Mouse (Mus musculus) midbrain, postnatal 0 days (tissue): ENCODE measurements around the gene Tmem169. TPM values are rescaled to one million over a fixed set of nuclear protein-coding genes. Genes with fewer than 3 reads are reported as not detected.

Experiments
- ATAC-seq: fragments of 200-750 bp; cut with Nextera tagmentation; 2 replicates; pipeline ENCODE4 v1.8.0; 2017; ENCODE audit warnings: moderate number of reproducible peaks, mild to moderate bottlenecking, moderate TSS enrichment, moderate library complexity; ENCODE audit not compliant: low FRiP score
- DNase-seq: peaks from one replicate; pipeline ENCODE4 v3.0.0-alpha.2; 2015; ENCODE audit warnings: low spot score
- H3K27ac ChIP-seq: fragments of 300-500 bp; sonication (generic); 2 replicates; pipeline ENCODE4 v1.5.1; 2014; ENCODE audit warnings: low read depth, mild to moderate bottlenecking, low read length, mixed read lengths
- H3K27me3 ChIP-seq: fragments of 300-500 bp; sonication (generic); 2 replicates; pipeline ENCODE4 v1.6.1; 2014; ENCODE audit warnings: low read length, control low read depth, mixed read lengths; ENCODE audit not compliant: insufficient read depth
- H3K36me3 ChIP-seq: fragments of 300-500 bp; sonication (generic); 2 replicates; pipeline ENCODE4 v1.6.1; 2014; ENCODE audit warnings: low read length, control low read depth, mixed read lengths; ENCODE audit not compliant: insufficient read depth
- H3K4me1 ChIP-seq: fragments of 300-500 bp; sonication (generic); 2 replicates; pipeline ENCODE4 v1.6.1; 2014; ENCODE audit warnings: mild to moderate bottlenecking, control low read depth, antibody characterized with exemption, low read length, mixed read lengths; ENCODE audit not compliant: insufficient read depth
- H3K4me2 ChIP-seq: fragments of 300-500 bp; sonication (generic); 2 replicates; pipeline ENCODE4 v1.6.1; 2014; ENCODE audit warnings: low read depth, mild to moderate bottlenecking, low read length, mixed read lengths; ENCODE audit not compliant: poor library complexity, severe bottlenecking
- H3K4me3 ChIP-seq: fragments of 300-500 bp; sonication (generic); 2 replicates; pipeline ENCODE4 v1.5.1; 2014; ENCODE audit warnings: low read depth, mild to moderate bottlenecking, low read length, moderate library complexity
- H3K9ac ChIP-seq: fragments of 300-500 bp; sonication (generic); replicated peaks from 2 replicates; pipeline ENCODE4 v1.6.1; 2014; ENCODE audit warnings: mild to moderate bottlenecking, low read length, moderate library complexity, mixed read lengths; ENCODE audit not compliant: poor library complexity, severe bottlenecking
- H3K9me3 ChIP-seq: fragments of 300-500 bp; sonication (generic); 2 replicates; pipeline ENCODE4 v1.6.1; 2016; ENCODE audit warnings: low read length, control low read depth
- CTCF ChIP-seq: IDR thresholded peaks from 2 replicates; pipeline ENCODE4 v1.5.1; 2016; ENCODE audit warnings: antibody characterized with exemption, mild to moderate bottlenecking
- WGBS: fragments of 180-500 bp; shearing (Covaris S2); extraction: QIAGEN DNeasy Blood & Tissue Kit; methylation state at CpG from one replicate; pipeline ENCODE4 v1.1.7; 2014; 5-methylcytosine and 5-hydroxymethylcytosine counted together
- polyA plus RNA-seq: library from polyadenylated mRNA; unstranded; fragments of >200 nt; fragmentation: Nextera tagmentation; extraction: Ambion mirVana; gene quantifications from 2 replicates; pipeline ENCODE4 v1.2.1, GENCODE M21; 2015
- total RNA-seq: library from RNA; depleted of rRNA; stranded (reverse); fragments of >200 nt; gene quantifications from 2 replicates; pipeline ENCODE4 v1.2.3, GENCODE M21; 2014

Gene Tmem169
- total and polyA plus RNA-seq, 2 experiments from 2014 or later, result 34.1 to 37.3 TPM

GRCm38 (mm10) chr1:72312701-72313398, 28.7 kb downstream of the Tmem169 start:
- no peaks in the 10 kb centered on the region for H3K9me3 ChIP-seq
- H3K4me3 ChIP-seq, result no peak overlapping the region
- H3K36me3 ChIP-seq, result no peaks in the 10 kb centered on the region
- ATAC-seq (no peak), DNase-seq (no peak)
- no peak overlapping the region for H3K27ac ChIP-seq
- H3K4me2 ChIP-seq, result no peak overlapping the region
- no peaks in the 10 kb centered on the region for H3K27me3 ChIP-seq
- 82% methylated on average over 9 of the region's 9 CpGs for WGBS
- H3K9ac ChIP-seq, result no peak overlapping the region
- no peaks in the 10 kb centered on the region for H3K4me1 ChIP-seq
- TF ChIP-seq CTCF, result no peak

- H3K36me3 ChIP-seq, result no peaks in the 10 kb centered on the region
- ATAC-seq, result no peak
- H3K9me3 ChIP-seq, result no peaks in the 10 kb centered on the region
- H3K4me1 ChIP-seq, result no peaks in the 10 kb centered on the region
- DNase-seq, result peak; percentile 74
- H3K27me3 ChIP-seq, result no peaks in the 10 kb centered on the region
- H3K4me2 ChIP-seq, result no peak overlapping the region
- H3K9ac ChIP-seq, result no peak overlapping the region
- TF ChIP-seq CTCF, result peak; percentile 92
- WGBS, result 79% methylated on average over 5 of the region's 5 CpGs
- H3K27ac ChIP-seq, result no peak overlapping the region
- H3K4me3 ChIP-seq, result no peak overlapping the region
These were observed 29.4 kb downstream of the Tmem169 start for GRCm38 (mm10) chr1:72313399-72314039.

GRCm38 (mm10) chr1:72315447-72315846, 31.3 kb downstream of the Tmem169 start:
- H3K36me3 ChIP-seq, result no peaks in the 10 kb centered on the region
- ATAC-seq, result no peak
- no peak overlapping the region for H3K4me2 ChIP-seq
- H3K27me3 ChIP-seq, result no peaks in the 10 kb centered on the region
- 90% methylated on average over 4 of the region's 4 CpGs for WGBS
- no peak overlapping the region for H3K27ac ChIP-seq
- no peak for TF ChIP-seq CTCF
- H3K4me1 ChIP-seq, result no peaks in the 10 kb centered on the region
- no peak for DNase-seq
- H3K9me3 ChIP-seq, result no peaks in the 10 kb centered on the region
- H3K4me3 ChIP-seq, result no peak overlapping the region
- no peak overlapping the region for H3K9ac ChIP-seq

DNA sequence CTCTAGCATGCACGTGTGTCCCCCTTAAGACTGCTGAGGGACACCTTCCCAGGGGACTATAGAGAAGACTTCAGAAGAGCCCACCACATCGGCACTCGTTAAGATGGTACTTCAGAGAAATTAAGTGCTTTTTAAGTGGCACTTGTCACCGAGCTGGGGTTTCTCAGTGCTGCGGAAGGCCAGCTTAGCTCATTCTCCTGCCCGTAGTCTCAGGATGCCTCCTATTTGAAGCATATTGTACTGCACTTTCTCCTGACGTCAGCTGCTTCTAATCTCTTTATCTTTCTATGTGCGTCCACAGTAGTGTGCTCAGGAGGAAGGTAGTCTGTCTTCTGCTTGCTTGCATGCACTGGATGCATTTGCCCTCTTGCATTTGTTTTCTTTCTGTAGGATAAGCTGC, 32.2 kb downstream of the Tmem169 start:
- no peak overlapping the region for H3K4me3 ChIP-seq
- H3K4me1 ChIP-seq, result no peaks in the 10 kb centered on the region
- ATAC-seq (peak; percentile 63; the same call in 1 of the 2 replicates), DNase-seq (peak; percentile 17)
- 58% methylated on average over 8 of the region's 8 CpGs for WGBS
- no peak overlapping the region for H3K27ac ChIP-seq
- no peak overlapping the region; the same call in 1 of the 2 replicates for H3K9ac ChIP-seq
- H3K36me3 ChIP-seq, result no peaks in the 10 kb centered on the region
- no peaks in the 10 kb centered on the region for H3K9me3 ChIP-seq
- H3K4me2 ChIP-seq, result no peak overlapping the region
- no peak for TF ChIP-seq CTCF
- H3K27me3 ChIP-seq, result no peaks in the 10 kb centered on the region

DNA sequence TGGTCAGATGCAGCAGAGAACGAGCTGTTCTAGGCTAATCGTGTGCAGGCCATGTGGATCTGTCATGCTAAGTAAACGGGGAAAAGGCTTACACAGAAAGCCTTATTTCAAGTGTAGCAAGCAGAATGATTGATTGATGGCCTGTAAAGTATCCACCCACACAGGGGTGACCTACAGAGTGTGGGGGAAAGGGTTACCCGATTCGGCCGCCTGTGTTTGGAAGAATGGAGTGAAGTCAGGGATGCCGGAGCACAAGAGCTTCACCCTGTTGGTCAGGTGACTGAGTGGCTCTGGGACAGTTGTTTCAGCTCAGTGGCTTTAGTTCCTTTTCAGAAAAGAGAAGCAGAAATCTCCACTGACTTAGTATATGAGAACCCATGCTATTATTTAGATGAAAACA, 32.7 kb downstream of the Tmem169 start:
- Histone ChIP-seq H3K4me2 (no peak overlapping the region), H3K9me3 (no peaks in the 10 kb centered on the region), H3K9ac (no peak overlapping the region), H3K27me3 (no peaks in the 10 kb centered on the region), H3K4me3 (no peak overlapping the region), H3K27ac (no peak overlapping the region), H3K4me1 (no peaks in the 10 kb centered on the region), H3K36me3 (no peaks in the 10 kb centered on the region)
- DNase-seq (no peak), ATAC-seq (no peak)
- TF ChIP-seq CTCF, result no peak
- WGBS, result 86% methylated on average over 7 of the region's 7 CpGs

- Histone ChIP-seq H3K4me3 (no peak overlapping the region), H3K27ac (no peak overlapping the region), H3K36me3 (no peaks in the 10 kb centered on the region), H3K4me1 (no peaks in the 10 kb centered on the region), H3K4me2 (no peak overlapping the region), H3K27me3 (no peaks in the 10 kb centered on the region), H3K9me3 (no peaks in the 10 kb centered on the region), H3K9ac (no peak overlapping the region)
- no peak for TF ChIP-seq CTCF
- no peak for DNase-seq
- ATAC-seq, result no peak
- WGBS, result 91% methylated on average over 5 of the region's 5 CpGs
These were observed 36.6 kb downstream of the Tmem169 start for GRCm38 (mm10) chr1:72320759-72321158.
